Mouse (Mus musculus) NIH3T3 (cell line): ENCODE results near the gene Gm6309.
A peak's percentile ranks its signal among the peaks of the same experiment; 100 is the strongest.
"Not testable (repeated sequence)": the region's sequence is repeated elsewhere in the genome, so short reads cannot be mapped to it uniquely, and the experiment has no call there.

ENCODE experiments used
- DNase-seq: peaks from one replicate; pipeline ENCODE4 v3.0.0-alpha.2; 2012; ENCODE audit warnings: low read depth

Gene Gm6309

GRCm38 (mm10) chr5:146170621-146171020 is at the start of gene Gm6309:
Gene Gm6309 (minus strand): TSS chr5:146170721.
- not testable (repeated sequence) for DNase-seq

DNA sequence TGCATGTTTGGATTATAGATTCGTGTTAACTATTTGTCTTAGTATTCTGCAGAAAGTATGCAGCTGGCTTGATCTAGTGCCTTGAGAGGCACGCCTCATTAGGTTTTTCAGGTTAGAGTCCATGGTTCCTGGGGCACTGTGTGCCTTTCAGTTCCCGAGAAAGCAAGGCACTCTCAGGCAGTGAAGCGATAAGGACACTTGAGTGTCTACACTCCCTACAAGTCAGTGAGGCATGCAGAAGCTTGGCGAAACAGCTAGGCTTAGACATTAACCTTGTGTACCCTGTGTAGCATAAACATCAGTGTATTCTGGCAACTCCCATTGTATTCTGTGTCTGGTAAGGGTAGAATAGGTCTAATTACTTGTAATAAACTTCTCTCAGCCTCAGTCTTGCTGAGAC is 35.0 kb upstream of the Gm6309 start:
- no peak for DNase-seq

- DNase-seq, result no peak
These were observed 33.4 kb upstream of the Gm6309 start for GRCm38 (mm10) chr5:146203921-146204320.

GRCm38 (mm10) chr5:146200580-146200979 is 30.1 kb upstream of the Gm6309 start:
- DNase-seq, result no peak

GRCm38 (mm10) chr5:146199540-146199939 is 29.0 kb upstream of the Gm6309 start:
- DNase-seq, result no peak

DNA sequence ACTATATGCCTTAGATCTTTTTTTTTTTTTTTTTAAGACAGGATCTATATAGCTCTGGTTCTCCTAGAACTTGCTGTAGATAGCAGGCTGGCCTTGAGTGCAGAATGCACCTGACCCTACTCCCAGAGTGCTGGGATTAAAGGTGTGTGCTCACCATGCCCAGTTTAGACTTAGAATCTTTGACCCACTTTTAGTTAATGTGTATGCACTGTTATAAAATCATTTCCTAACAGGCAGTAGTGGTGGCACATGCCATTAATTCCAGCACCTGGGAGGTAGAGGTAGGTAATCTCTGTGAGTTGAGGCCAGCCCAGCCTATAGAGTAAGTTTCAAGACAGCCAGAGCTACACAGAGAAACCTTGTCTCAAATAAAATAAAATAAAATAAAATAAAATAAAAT is 28.6 kb upstream of the Gm6309 start:
- DNase-seq, result no peak

- DNase-seq, result no peak
These were observed 22.8 kb upstream of the Gm6309 start for GRCm38 (mm10) chr5:146193360-146193759.

DNA sequence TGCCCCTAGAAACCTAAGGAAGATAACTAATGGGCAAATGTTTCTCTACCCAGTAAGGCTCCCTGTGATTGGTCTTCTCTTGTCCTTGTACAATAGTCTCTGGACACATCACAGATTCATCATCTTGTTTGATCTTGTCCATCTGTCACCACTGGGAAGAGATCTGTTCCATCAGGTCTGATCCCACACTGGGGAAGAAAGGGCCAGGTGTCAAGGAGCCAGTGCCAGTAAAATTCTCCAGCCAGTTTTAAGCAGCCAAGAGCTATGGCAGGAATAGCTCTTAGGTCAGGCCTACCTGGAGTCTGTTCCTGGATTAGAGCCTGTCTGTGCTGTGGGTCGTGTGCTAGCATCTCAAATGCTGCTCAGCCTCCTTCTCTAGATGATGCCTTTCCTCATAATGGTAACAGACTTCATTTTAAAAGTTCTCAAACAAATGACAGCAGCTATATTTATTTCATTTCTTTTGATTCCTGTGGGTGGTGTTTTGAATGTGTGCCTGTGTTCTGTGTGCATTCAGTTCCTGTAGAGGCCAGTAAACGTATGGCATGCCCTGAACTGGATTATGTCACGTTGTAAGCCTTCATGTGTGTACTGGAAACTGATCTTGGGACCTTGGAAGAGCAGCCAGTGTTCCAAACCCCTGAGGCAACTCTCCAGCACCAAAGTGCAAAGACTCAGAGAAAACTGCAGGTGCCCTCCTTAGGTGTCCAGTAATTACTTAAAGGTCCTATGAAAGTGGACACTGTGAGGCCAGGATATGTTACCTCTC is 20.2 kb upstream of the Gm6309 start:
- no peak for DNase-seq

GRCm38 (mm10) chr5:146190093-146190492 is 19.6 kb upstream of the Gm6309 start:
- no peak for DNase-seq

DNA sequence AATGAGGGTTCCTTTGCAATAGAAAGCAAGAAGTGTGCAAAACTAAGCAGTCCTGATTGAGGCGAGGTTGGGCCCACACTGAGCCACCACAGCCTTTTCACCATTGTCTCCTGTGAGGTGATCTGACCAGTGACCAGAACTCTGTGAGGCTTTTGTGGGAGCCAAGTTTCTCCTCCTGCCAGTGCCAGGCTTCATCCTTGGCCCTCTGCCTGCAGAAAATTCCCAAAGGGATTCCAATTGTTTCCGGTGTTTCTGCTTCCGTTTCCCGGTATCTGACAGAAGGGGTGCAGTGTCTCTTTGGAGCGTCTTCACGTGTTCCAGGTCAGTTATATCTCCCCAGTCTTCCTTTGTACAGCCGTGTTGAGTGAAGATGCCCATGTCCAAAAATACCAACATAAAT is 18.2 kb upstream of the Gm6309 start:
- DNase-seq, result no peak

DNA sequence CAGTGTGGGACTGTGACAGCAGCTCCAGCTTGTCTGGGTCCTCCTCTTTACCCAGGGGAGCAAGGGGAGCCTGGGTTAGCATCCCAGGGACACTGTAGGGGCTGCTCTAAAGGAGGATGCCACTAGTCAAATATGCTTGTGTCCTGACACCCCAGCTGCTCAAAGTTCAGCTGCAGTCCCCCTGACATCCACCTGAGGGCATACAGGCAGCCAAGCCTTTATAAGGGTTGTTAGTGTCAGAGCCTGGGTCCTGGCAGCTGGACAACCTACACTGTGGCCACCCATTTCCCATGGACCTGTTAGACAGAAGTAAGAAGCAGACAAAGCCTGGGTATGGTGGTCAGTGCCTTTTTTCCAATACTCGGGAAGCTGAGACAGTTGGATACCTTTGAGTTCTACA is 17.6 kb upstream of the Gm6309 start:
- no peak for DNase-seq

GRCm38 (mm10) chr5:146187441-146187840 is 16.9 kb upstream of the Gm6309 start:
- DNase-seq, result not testable (repeated sequence)

DNA sequence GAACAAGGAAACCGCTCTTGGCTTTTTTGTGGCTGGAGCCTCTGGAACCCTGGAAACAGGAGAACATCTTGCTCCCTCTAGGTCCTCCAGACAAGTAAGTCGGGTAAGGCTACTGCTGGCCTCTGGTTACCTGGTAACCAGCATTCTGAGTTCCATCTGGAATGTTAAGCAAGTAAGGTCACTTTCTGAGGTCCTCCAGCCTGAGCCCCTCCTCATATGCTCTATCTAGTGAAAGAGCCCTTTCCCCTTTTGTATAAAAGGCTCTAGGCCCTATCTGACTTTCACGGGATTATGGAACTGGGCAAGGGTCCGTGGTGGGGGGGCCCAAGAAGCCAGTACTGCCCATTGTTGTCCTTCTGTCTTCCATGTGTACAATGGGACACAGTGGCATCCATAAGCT is 14.7 kb upstream of the Gm6309 start, which contains the start of gene 1700001J03Rik:
Gene 1700001J03Rik (minus strand): TSS at position 101 of the 400 bp plus-strand sequence.
- DNase-seq, result not testable (repeated sequence)

DNA sequence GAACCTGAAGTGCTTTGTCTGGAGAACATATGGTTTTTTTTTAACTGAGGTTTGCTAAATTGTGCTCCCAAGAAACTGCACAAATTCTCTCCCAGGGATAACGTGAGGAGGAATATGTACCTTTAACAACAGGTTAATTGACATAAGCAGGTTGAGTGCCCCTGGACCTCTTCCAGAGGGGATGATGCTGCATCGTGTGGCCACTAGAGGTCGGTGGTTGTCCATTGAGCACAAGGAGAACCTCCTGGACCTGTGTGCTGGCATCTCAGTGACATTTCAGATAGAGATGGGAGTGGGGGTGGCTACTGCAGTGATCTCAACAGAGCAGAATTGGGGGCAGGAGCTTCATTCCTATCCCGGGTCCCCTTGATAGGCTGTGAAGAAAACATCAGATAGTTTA is 2.2 kb upstream of the Gm6309 start:
- DNase-seq, result peak; percentile 29

DNA sequence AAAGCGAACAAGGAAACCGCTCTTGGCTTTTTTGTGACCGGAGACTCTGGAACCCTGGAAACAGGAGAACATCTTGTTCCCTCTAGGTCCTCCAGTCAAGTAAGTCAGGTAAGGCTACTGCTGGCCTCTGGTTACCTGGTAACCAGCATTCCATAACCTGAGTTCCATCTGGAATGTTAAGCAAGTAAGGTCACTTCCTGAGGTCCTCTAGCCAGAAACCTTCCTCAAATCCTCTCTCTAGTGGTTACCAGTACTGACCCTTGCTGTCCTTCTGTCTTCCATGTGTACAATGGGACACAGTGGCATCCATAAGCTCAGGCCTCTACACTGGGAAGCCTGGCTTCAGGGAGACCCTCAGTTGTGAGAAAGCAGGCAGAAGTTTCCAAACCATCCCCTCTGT is 10.1 kb downstream of the Gm6309 start, which contains the start of gene Gm5565:
Gene Gm5565 (minus strand): TSS at position 101 of the 400 bp plus-strand sequence.
- not testable (repeated sequence) for DNase-seq

DNA sequence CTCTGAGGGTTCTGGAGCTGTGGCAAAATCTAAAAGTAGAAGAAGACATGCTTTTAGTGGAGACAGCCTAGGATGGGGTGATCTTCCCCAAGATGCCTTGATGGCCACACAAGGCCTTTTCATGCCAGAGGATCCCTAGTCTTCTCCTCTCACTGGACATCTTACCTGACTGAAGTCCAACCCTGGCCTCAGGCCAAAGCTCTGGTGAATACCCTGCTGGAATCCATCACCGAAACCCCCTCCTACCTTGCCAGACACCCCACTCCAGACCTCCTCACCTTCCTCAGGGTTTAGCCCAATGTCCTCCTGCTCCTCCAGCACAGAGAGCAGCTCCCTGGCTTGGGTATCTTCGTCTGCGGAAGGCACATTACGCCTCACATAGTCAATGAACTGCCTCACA is 12.2 kb downstream of the Gm6309 start:
- DNase-seq, result not testable (repeated sequence)

DNA sequence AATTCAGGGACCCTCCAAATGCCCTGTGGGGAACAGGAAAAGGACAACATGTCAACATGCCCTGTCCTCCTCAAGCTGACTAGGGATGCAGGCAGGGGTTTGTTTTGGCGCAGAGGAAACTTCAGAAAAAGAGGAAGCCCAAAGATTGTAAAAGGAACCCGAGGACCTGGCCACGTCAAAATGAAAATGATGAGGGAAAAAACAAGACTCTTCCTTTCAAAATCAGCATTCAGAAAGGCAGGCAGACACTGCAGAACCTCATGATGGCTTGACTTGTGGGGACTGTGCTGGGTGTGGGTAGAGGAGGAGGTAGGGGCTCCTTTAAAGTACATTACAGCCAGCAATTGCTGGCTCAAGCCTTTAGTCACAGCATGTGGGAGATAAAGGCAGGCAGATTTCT is 20.1 kb downstream of the Gm6309 start:
- DNase-seq, result no peak

DNA sequence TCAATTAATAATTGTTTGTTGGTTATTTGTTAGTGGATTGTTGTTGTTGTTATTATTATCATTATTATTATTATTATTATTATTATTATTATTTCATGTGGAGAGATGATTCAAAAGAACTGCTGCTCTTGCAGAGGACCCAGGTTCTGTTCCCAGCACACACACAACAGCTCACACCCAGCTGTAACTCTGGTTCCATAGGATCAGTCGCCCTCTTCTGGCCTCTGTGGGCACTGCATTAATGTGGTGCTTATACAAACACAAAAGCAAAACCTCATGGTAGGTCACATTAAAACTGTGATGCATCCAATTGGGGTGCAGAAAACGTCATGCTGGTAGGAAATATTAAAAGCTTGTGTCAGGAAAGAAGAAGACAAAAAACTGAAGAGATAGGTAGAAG is 22.6 kb downstream of the Gm6309 start:
- DNase-seq, result peak; percentile 41
